Mouse (Mus musculus) gastrocnemius, postnatal 4 days (tissue): ENCODE data around the gene Gm11007. TPM values are rescaled to one million over a fixed set of nuclear protein-coding genes. Genes with fewer than 3 reads are reported as not detected.
"Not testable (repeated sequence)": the region's sequence is repeated elsewhere in the genome, so short reads cannot be mapped to it uniquely, and the experiment has no call there.

ENCODE experiments used
- DNase-seq, 2 experiments: peaks; one replicate each; pipeline ENCODE4 v3.0.0; 2021 to 2022; ENCODE audit warnings: low spot score in 2 of 2, mixed read lengths in 2 of 2
- long read RNA-seq, 2 experiments: library from polyadenylated mRNA; stranded (forward); transcript quantifications; one replicate each; pipeline ENCODE4 v2.0.0; 2021
- total RNA-seq, 2 experiments: library from RNA; stranded (reverse); gene quantifications; 2 replicates each; pipeline ENCODE4 v1.2.3; 2021

Gm11007 gene
- 1 to 10 TPM in 1 of 2 experiments, not detected in 1; 7.0 TPM for total RNA-seq
- long read RNA-seq, experiment 1: 0 reads
- long read RNA-seq, experiment 2, partial matches to known transcripts: 0 of 2 reads
- long read RNA-seq, experiment 2, other reads (novel, unspliced or antisense): 2 of 2 reads

GRCm38 (mm10) chr2:175643678-175644077, at the start of gene Gm11007:
Gene Gm11007, plus strand, starts transcription at chr2:175643978.
- not testable (repeated sequence) for DNase-seq

Other genes starting within 250 kb of the Gm11007 start
- 1 to 10 TPM; 2.5 to 3.5 TPM for gene Gm4724, start 208.2 kb upstream of the Gm11007 start, total RNA-seq
- 1 to 10 TPM; 2.1 to 2.7 TPM for gene Zfp965, start 174.0 kb upstream of the Gm11007 start, total RNA-seq
- 1 to 10 TPM in 1 of 2 experiments, not detected in 1; 7.4 TPM for gene Zfp969, start 59.7 kb downstream of the Gm11007 start, total RNA-seq
- gene Gm2007, start 97.6 kb downstream of the Gm11007 start, total RNA-seq: 1 to 10 TPM in 1 of 2 experiments, not detected in 1; 7.0 TPM
- 1 to 10 TPM in 1 of 2 experiments, not detected in 1; 6.7 TPM for gene Gm14288, start 157.1 kb downstream of the Gm11007 start, total RNA-seq
- gene Gm6710, start 225.2 kb downstream of the Gm11007 start, total RNA-seq: 10 to 100 TPM; 22.1 to 23.6 TPM